Mouse (Mus musculus): ENCODE measurements around the gene Gm14124. TPM values are rescaled to one million over a fixed set of nuclear protein-coding genes. Genes with fewer than 3 reads are reported as not detected.
A peak's percentile ranks its signal among the peaks of the same experiment; 100 is the strongest.
"Not testable (repeated sequence)": the region's sequence is repeated elsewhere in the genome, so short reads cannot be mapped to it uniquely, and the experiment has no call there.

The Gm14124 gene
- total and polyA plus RNA-seq, 3 experiments = 0.98 TPM; not detected in 2

GRCm38 (mm10) chr2:150299096-150299495, 41.8 kb downstream of the Gm14124 start:
- DNase-seq (ENCODE audit: low spot score) (no peak), ATAC-seq (ENCODE audit: extremely low read depth, insufficient number of reproducible peaks, low FRiP score, poor library complexity, severe bottlenecking) (no peak)
- Histone ChIP-seq H3K4me3 (ENCODE audit: low read depth, low read length) (no peak overlapping the region), H3K36me3 (replicated peaks) (no peaks in the 10 kb centered on the region), H3K27me3 (ENCODE audit: insufficient read depth, low read length) (no peaks in the 10 kb centered on the region), H3K9me3 (replicated peaks) (no peaks in the 10 kb centered on the region), H3K4me1 (ENCODE audit: insufficient read depth, low read depth, low read length) (0 out of 2 replicates have a peak, but pooled peaks cover 2% of the 10 kb centered on the region)
- TF ChIP-seq TAL1 (conservative IDR thresholded peaks at IDR 0.05; ENCODE audit: low read depth, low read length) (no peak), POLR2AphosphoS5 (IDR thresholded peaks at IDR 0.05; ENCODE audit: insufficient replicate concordance, low read depth, low read length) (no peak), GATA1 (IDR thresholded peaks at IDR 0.05; ENCODE audit: borderline replicate concordance, low read length) (no peak), CTCF (IDR thresholded peaks at IDR 0.05; ENCODE audit: low read depth, low read length) (no peak), GATA2 (IDR thresholded peaks at IDR 0.05; ENCODE audit: borderline replicate concordance, low read depth, low read length) (no peak)

- H3K9me3 ChIP-seq (replicated peaks) = peaks cover 15% of the 10 kb centered on the region
- peaks cover 14% of the 10 kb centered on the region for H3K4me1 ChIP-seq (ENCODE audit: insufficient read depth, low read depth, low read length)
- no peak overlapping the region for H3K4me3 ChIP-seq (ENCODE audit: low read depth, low read length)
- TF ChIP-seq TAL1 (conservative IDR thresholded peaks at IDR 0.05; ENCODE audit: low read depth, low read length) (no peak), GATA1 (IDR thresholded peaks at IDR 0.05; ENCODE audit: borderline replicate concordance, low read length) (no peak), GATA2 (IDR thresholded peaks at IDR 0.05; ENCODE audit: borderline replicate concordance, low read depth, low read length) (no peak), POLR2AphosphoS5 (IDR thresholded peaks at IDR 0.05; ENCODE audit: insufficient replicate concordance, low read depth, low read length) (no peak), CTCF (IDR thresholded peaks at IDR 0.05; ENCODE audit: low read depth, low read length) (no peak)
- H3K36me3 ChIP-seq (replicated peaks) = no peaks in the 10 kb centered on the region
- DNase-seq (ENCODE audit: low spot score) (peak; percentile 2), ATAC-seq (ENCODE audit: extremely low read depth, insufficient number of reproducible peaks, low FRiP score, poor library complexity, severe bottlenecking) (peak; percentile 47)
- H3K27me3 ChIP-seq (ENCODE audit: insufficient read depth, low read length) = no peaks in the 10 kb centered on the region
These were observed 50.0 kb downstream of the Gm14124 start for GRCm38 (mm10) chr2:150307183-150307773.

GRCm38 (mm10) chr2:150310952-150311884, 53.9 kb downstream of the Gm14124 start:
- Histone ChIP-seq H3K4me1 (ENCODE audit: insufficient read depth, low read depth, low read length) (peaks cover 14% of the 10 kb centered on the region), H3K9me3 (replicated peaks) (peaks cover 15% of the 10 kb centered on the region), H3K4me3 (ENCODE audit: low read depth, low read length) (peak overlapping the region; percentile 73)
- H3K36me3 ChIP-seq (replicated peaks); H3K27me3 ChIP-seq (ENCODE audit: insufficient read depth, low read length): not testable (repeated sequence)
- DNase-seq (ENCODE audit: low spot score) (peak; percentile 60), ATAC-seq (ENCODE audit: extremely low read depth, insufficient number of reproducible peaks, low FRiP score, poor library complexity, severe bottlenecking) (peak; percentile 98)

- no peak for TF ChIP-seq POLR2AphosphoS5 (IDR thresholded peaks at IDR 0.05; ENCODE audit: insufficient replicate concordance, low read depth, low read length)
- no peak for TF ChIP-seq TAL1 (conservative IDR thresholded peaks at IDR 0.05; ENCODE audit: low read depth, low read length)
- no peak for TF ChIP-seq CTCF (IDR thresholded peaks at IDR 0.05; ENCODE audit: low read depth, low read length)
- TF ChIP-seq GATA2 (IDR thresholded peaks at IDR 0.05; ENCODE audit: borderline replicate concordance, low read depth, low read length) = no peak
- TF ChIP-seq GATA1 (IDR thresholded peaks at IDR 0.05; ENCODE audit: borderline replicate concordance, low read length) = no peak
- H3K9me3 ChIP-seq (replicated peaks) = peaks cover 10% of the 10 kb centered on the region
- no peak overlapping the region for H3K4me3 ChIP-seq (ENCODE audit: low read depth, low read length)
- H3K36me3 ChIP-seq (replicated peaks) = peaks cover 36% of the 10 kb centered on the region
- no peak for DNase-seq (ENCODE audit: low spot score)
- H3K4me1 ChIP-seq (ENCODE audit: insufficient read depth, low read depth, low read length) = 0 out of 2 replicates have a peak, but pooled peaks cover 2% of the 10 kb centered on the region
- H3K27me3 ChIP-seq (ENCODE audit: insufficient read depth, low read length) = no peaks in the 10 kb centered on the region
- no peak for ATAC-seq (ENCODE audit: extremely low read depth, insufficient number of reproducible peaks, low FRiP score, poor library complexity, severe bottlenecking)
These were observed 58.8 kb downstream of the Gm14124 start for GRCm38 (mm10) chr2:150316140-150316539.

- DNase-seq (ENCODE audit: low spot score) (no peak), ATAC-seq (ENCODE audit: extremely low read depth, insufficient number of reproducible peaks, low FRiP score, poor library complexity, severe bottlenecking) (no peak)
- H3K9me3 ChIP-seq (replicated peaks) = peaks cover 13% of the 10 kb centered on the region
- H3K27me3 ChIP-seq (ENCODE audit: insufficient read depth, low read length) = no peaks in the 10 kb centered on the region
- H3K4me1 ChIP-seq (ENCODE audit: insufficient read depth, low read depth, low read length) = 0 out of 2 replicates have a peak, but pooled peaks cover 2% of the 10 kb centered on the region
- TF ChIP-seq GATA1 (IDR thresholded peaks at IDR 0.05; ENCODE audit: borderline replicate concordance, low read length) (no peak), TAL1 (conservative IDR thresholded peaks at IDR 0.05; ENCODE audit: low read depth, low read length) (no peak), CTCF (IDR thresholded peaks at IDR 0.05; ENCODE audit: low read depth, low read length) (no peak), GATA2 (IDR thresholded peaks at IDR 0.05; ENCODE audit: borderline replicate concordance, low read depth, low read length) (no peak)
- H3K36me3 ChIP-seq (replicated peaks) = peaks cover 44% of the 10 kb centered on the region
- no peak overlapping the region for H3K4me3 ChIP-seq (ENCODE audit: low read depth, low read length)
These were observed 61.7 kb downstream of the Gm14124 start for GRCm38 (mm10) chr2:150318973-150319372.

Other genes starting within 250 kb of the Gm14124 start
- gene Zfp120, start 120.8 kb upstream of the Gm14124 start, total RNA-seq (2014; fragmentation: Nextera tagmentation) = 21.4 and 29.2 TPM in 2 replicates
- gene Zfp120, start 120.8 kb upstream of the Gm14124 start, total RNA-seq (2017) = 22.1 and 29.4 TPM in 2 replicates
- gene Zfp120, start 120.8 kb upstream of the Gm14124 start, polyA plus RNA-seq (2012) = 0.22 and 0.31 TPM in 2 replicates
- not detected in 2 replicates for gene Gm10770, start 77.8 kb upstream of the Gm14124 start, total RNA-seq (2014; fragmentation: Nextera tagmentation)
- gene Gm10770, start 77.8 kb upstream of the Gm14124 start, total RNA-seq (2017) = not detected in 2 replicates
- not detected in 2 replicates for gene Gm10770, start 77.8 kb upstream of the Gm14124 start, polyA plus RNA-seq (2012)
- 1.3 TPM in 1 of 2 replicates, not detected in the other for gene Gm14139, start 75.8 kb upstream of the Gm14124 start, total RNA-seq (2014; fragmentation: Nextera tagmentation)
- gene Gm14139, start 75.8 kb upstream of the Gm14124 start, total RNA-seq (2017) = 3.0 and 3.3 TPM in 2 replicates
- gene Gm14139, start 75.8 kb upstream of the Gm14124 start, polyA plus RNA-seq (2012) = 0.09 TPM in 1 of 2 replicates, not detected in the other
- gene Zfp937, start 39.4 kb upstream of the Gm14124 start, total RNA-seq (2014; fragmentation: Nextera tagmentation) = not detected in 2 replicates
- 0.22 TPM in 1 of 2 replicates, not detected in the other for gene Zfp937, start 39.4 kb upstream of the Gm14124 start, total RNA-seq (2017)
- 0.02 TPM in 1 of 2 replicates, not detected in the other for gene Zfp937, start 39.4 kb upstream of the Gm14124 start, polyA plus RNA-seq (2012)
- gene Gm21994, start 1.9 kb upstream of the Gm14124 start, total RNA-seq (2014; fragmentation: Nextera tagmentation) = 7.6 and 7.7 TPM in 2 replicates
- 2.0 and 4.0 TPM in 2 replicates for gene Gm21994, start 1.9 kb upstream of the Gm14124 start, total RNA-seq (2017)
- 0.15 and 0.23 TPM in 2 replicates for gene Gm21994, start 1.9 kb upstream of the Gm14124 start, polyA plus RNA-seq (2012)
- 4.8 TPM in 1 of 2 replicates, not detected in the other for gene Gm10130, start 66.2 kb downstream of the Gm14124 start, total RNA-seq (2014; fragmentation: Nextera tagmentation)
- 8.7 and 11.0 TPM in 2 replicates for gene Gm10130, start 66.2 kb downstream of the Gm14124 start, total RNA-seq (2017)
- not detected in 2 replicates for gene Gm10130, start 66.2 kb downstream of the Gm14124 start, polyA plus RNA-seq (2012)
- gene 3300002I08Rik, start 105.2 kb downstream of the Gm14124 start, total RNA-seq (2014; fragmentation: Nextera tagmentation) = not detected in 2 replicates
- gene 3300002I08Rik, start 105.2 kb downstream of the Gm14124 start, total RNA-seq (2017) = 0.41 and 1.0 TPM in 2 replicates
- gene 3300002I08Rik, start 105.2 kb downstream of the Gm14124 start, polyA plus RNA-seq (2012) = not detected in 2 replicates
- 0.60 and 0.78 TPM in 2 replicates for gene Zfp442, start 194.0 kb downstream of the Gm14124 start, total RNA-seq (2014; fragmentation: Nextera tagmentation)
- gene Zfp442, start 194.0 kb downstream of the Gm14124 start, total RNA-seq (2017) = 0.22 and 0.29 TPM in 2 replicates
- not detected in 2 replicates for gene Zfp442, start 194.0 kb downstream of the Gm14124 start, polyA plus RNA-seq (2012)
- gene Zfp345, start 227.6 kb downstream of the Gm14124 start, total RNA-seq (2014; fragmentation: Nextera tagmentation) = 14.1 and 17.5 TPM in 2 replicates
- 14.2 and 20.8 TPM in 2 replicates for gene Zfp345, start 227.6 kb downstream of the Gm14124 start, total RNA-seq (2017)
- gene Zfp345, start 227.6 kb downstream of the Gm14124 start, polyA plus RNA-seq (2012) = 0.24 and 0.31 TPM in 2 replicates

Data from G1E (cell line).